ENCODE assay signal across 8 mouse cellular contexts in the genomic region with DNA sequence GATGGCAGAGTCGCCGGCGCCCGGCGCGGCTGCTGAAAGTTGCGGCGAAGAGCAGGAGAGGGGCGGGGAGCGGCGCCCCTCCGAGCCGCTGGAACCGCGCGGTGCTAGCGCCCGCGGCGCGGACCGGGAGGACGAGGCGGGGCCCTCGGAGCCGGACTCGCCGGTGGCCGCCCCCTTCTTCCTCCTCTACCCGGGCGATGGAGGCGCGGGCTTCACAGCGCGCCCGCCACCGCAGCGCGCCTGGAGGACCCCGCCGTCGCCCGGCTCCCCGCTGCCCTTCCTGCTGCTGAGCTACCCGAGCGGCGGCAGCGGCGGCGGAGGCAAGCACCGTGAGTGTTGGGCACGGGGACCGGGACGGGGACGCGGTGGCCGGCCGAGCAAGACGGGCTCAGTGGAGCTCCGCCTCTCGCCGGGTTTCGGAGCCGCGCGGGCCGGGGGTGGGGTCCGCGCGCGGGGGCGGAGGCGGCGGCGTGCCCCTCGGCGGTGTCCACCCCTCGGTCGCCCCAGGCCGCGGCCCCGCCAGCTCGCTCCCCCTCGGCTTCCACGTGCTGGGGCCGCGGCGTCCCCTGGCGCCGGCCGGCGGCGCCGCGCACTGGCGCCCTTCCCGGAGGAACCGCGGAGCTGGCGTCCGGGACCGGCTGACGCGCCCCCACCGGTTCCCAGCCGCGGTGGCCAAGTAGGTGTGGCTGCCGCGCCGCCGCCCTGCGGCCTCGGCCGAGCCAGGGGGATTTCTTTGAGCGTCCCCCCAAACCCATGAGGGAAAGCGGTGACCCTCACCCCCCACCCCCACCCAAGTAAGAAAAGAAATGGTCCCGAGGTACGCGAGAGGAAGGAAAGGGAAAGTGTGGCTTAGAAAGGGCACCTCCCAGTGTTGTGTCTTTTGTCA. TPM values are rescaled to one million over a fixed set of nuclear protein-coding genes. Genes with fewer than 3 reads are reported as not detected.
A peak's percentile ranks its signal among the peaks of the same experiment; 100 is the strongest.
DNase-seq lines count a peak whose midpoint lies in the region; ATAC-seq and TF ChIP-seq lines count a peak whose summit lies in the region.

No protein-coding gene starts in this region.

- peak overlapping the region; percentile 93 for H3K9ac ChIP-seq in forebrain, embryonic 12.5 days

- H3K4me1 ChIP-seq in G1E (ENCODE audit: insufficient read depth, low read depth, low read length): peaks cover 17% of the 10 kb centered on the region
- peaks cover 12% of the 10 kb centered on the region for H3K4me1 ChIP-seq in forebrain, embryonic 12.5 days

- no peak for TF ChIP-seq CTCF in G1E (IDR thresholded peaks at IDR 0.05; ENCODE audit: low read depth, low read length)

- WGBS in forebrain, embryonic 12.5 days: under 1% methylated on average over 54 of the region's 119 CpGs

- peak overlapping the region; percentile 93 for H3K27ac ChIP-seq in forebrain, embryonic 12.5 days

- peak overlapping the region; percentile 72 for H3K4me2 ChIP-seq in forebrain, embryonic 12.5 days

- H3K9me3 ChIP-seq in G1E (replicated peaks): no peaks in the 10 kb centered on the region
- no peaks in the 10 kb centered on the region for H3K9me3 ChIP-seq in forebrain, embryonic 12.5 days

- H3K4me3 ChIP-seq in G1E (ENCODE audit: low read depth, low read length): peak overlapping the region; percentile 84
- peak overlapping the region; percentile 97 for H3K4me3 ChIP-seq in forebrain, embryonic 12.5 days (replicated peaks)

- peaks cover 10% of the 10 kb centered on the region for H3K36me3 ChIP-seq in G1E (replicated peaks)
- H3K36me3 ChIP-seq in forebrain, embryonic 12.5 days (replicated peaks): no peaks in the 10 kb centered on the region; the same call in 1 of the 2 replicates

- no peaks in the 10 kb centered on the region for H3K27me3 ChIP-seq in G1E (ENCODE audit: insufficient read depth, low read length)
- no peaks in the 10 kb centered on the region for H3K27me3 ChIP-seq in forebrain, embryonic 12.5 days

- DNase-seq in G1E (ENCODE audit: low spot score): peak; percentile 62
- peak; percentile 79 to 87 for DNase-seq in heart, postnatal 36 days
- DNase-seq in layer of hippocampus, postnatal 10 days (ENCODE audit: low spot score in 2 of 2): peak; percentile 55 to 73
- DNase-seq in lung, postnatal 36 days: peak; percentile 57
- DNase-seq in right cerebral cortex, adult 2 months (ENCODE audit: low spot score in 2 of 2): peak; percentile 43 to 53
- peak; percentile 62 for DNase-seq in yolk sac, embryonic 10.5 days (ENCODE audit: low spot score)

- ATAC-seq in G1E (ENCODE audit: extremely low read depth, insufficient number of reproducible peaks, low FRiP score, poor library complexity, severe bottlenecking): peak; percentile 62; the same call in 1 of the 2 replicates
- peak; percentile 68 for ATAC-seq in cerebellum, adult (ENCODE audit: insufficient number of reproducible peaks, low FRiP score, low TSS enrichment)
- ATAC-seq in forebrain, embryonic 12.5 days (ENCODE audit: low FRiP score): peak; percentile 79

- intact Hi-C loops in heart, postnatal 36 days (cut with DNase I): loop anchor here (5.0 kb wide), 2 partner anchors 112 to 197 kb away; a partner anchor contains a TSS

RNA-seq across cellular contexts. Expression of a gene that starts 0.6 kb away (rescaled TPM):
- 11.9 and 14.0 TPM in 2 replicates for total RNA-seq in G1E (2014; fragmentation: Nextera tagmentation)
- 14.7 and 17.0 TPM in 2 replicates for total RNA-seq in G1E (2017)
- polyA plus RNA-seq in G1E (2012): 2.5 and 3.1 TPM in 2 replicates
- 166 and 178 TPM in 2 replicates for polyA plus RNA-seq in forebrain, embryonic 12.5 days (2016; fragmentation: Nextera tagmentation; extraction: Ambion mirVana)
- total RNA-seq in heart, postnatal 36 days (2021): 10 to 100 TPM; 13.6 to 14.1 TPM
- total RNA-seq in layer of hippocampus, postnatal 10 days (2021): 100 to 1,000 TPM; 184 to 188 TPM

RNA-seq across cellular contexts. Expression of a gene that starts 11.1 kb away (rescaled TPM):
- total RNA-seq in G1E (2014; fragmentation: Nextera tagmentation) (77.0 and 96.8 TPM in 2 replicates), G1E (2017) (53.4 and 69.7 TPM in 2 replicates)
- 76.1 and 79.6 TPM in 2 replicates for polyA plus RNA-seq in G1E (2012)
- polyA plus RNA-seq in forebrain, embryonic 12.5 days (2016; fragmentation: Nextera tagmentation; extraction: Ambion mirVana): 65.0 and 68.5 TPM in 2 replicates
- total RNA-seq in heart, postnatal 36 days (2021): 10 to 100 TPM; 23.3 TPM
- 10 to 100 TPM; 29.7 to 31.0 TPM for total RNA-seq in layer of hippocampus, postnatal 10 days (2021)

RNA-seq across cellular contexts. Expression of a gene that starts 37.7 kb away (rescaled TPM):
- total RNA-seq in G1E (2014; fragmentation: Nextera tagmentation) (not detected in 2 replicates), G1E (2017) (not detected in 2 replicates)
- polyA plus RNA-seq in G1E (2012): not detected in 2 replicates
- 0.31 and 0.56 TPM in 2 replicates for polyA plus RNA-seq in forebrain, embryonic 12.5 days (2016; fragmentation: Nextera tagmentation; extraction: Ambion mirVana)
- total RNA-seq in heart, postnatal 36 days (2021): under 1 TPM in 1 of 2 experiments, not detected in 1; 0.38 TPM
- total RNA-seq in layer of hippocampus, postnatal 10 days (2021): under 1 TPM; 0.25 to 0.34 TPM

Comparison
In these comparisons a context has a peak if more than half of its experiments do, and no peak if none do; other contexts are left out.
1. Peak in every context shown above with its lines: DNase-seq, ATAC-seq, H3K4me3 ChIP-seq and H3K27ac ChIP-seq.
2. RNA of a gene that starts 0.6 kb away (total RNA-seq): 184 to 188 TPM in layer of hippocampus, postnatal 10 days; 11.9 to 17.0 TPM in G1E and 13.6 to 14.1 TPM in heart, postnatal 36 days; every median in the first group is over 10 times any median in the second.